Mouse (Mus musculus) limb, embryonic 11.5 days (tissue): ENCODE measurements at regions not wholly inside any gene's neighbourhood (a gene's known extent, or its start where the extent isn't known, plus 50 kb on each side); places are given as distances from the start of the nearest gene placed in this dataset.

Source experiments
- ATAC-seq: fragments of 200-750 bp; cut with Nextera tagmentation; 2 replicates; pipeline ENCODE4 v1.8.0; 2017; ENCODE audit warnings: low read depth; ENCODE audit not compliant: insufficient number of reproducible peaks, low FRiP score, low TSS enrichment
- DNase-seq: peaks from one replicate; pipeline ENCODE4 v3.0.0-alpha.2; 2015; ENCODE audit warnings: low spot score
- H3K27ac ChIP-seq: fragments of 300-500 bp; sonication (generic); replicated peaks from 2 replicates; pipeline ENCODE4 v1.5.1; 2014; ENCODE audit warnings: low read depth, mild to moderate bottlenecking, low read length
- H3K27me3 ChIP-seq: fragments of 300-500 bp; sonication (generic); 2 replicates; pipeline ENCODE4 v1.6.1; 2014; ENCODE audit warnings: mild to moderate bottlenecking, low read length, mixed read lengths; ENCODE audit not compliant: control insufficient read depth, insufficient read depth
- H3K36me3 ChIP-seq: fragments of 300-500 bp; sonication (generic); 2 replicates; pipeline ENCODE4 v1.6.1; 2014; ENCODE audit warnings: mild to moderate bottlenecking, low read length, moderate library complexity, mixed read lengths; ENCODE audit not compliant: control insufficient read depth, insufficient read depth
- H3K4me1 ChIP-seq: fragments of 300-500 bp; sonication (generic); 2 replicates; pipeline ENCODE4 v1.6.1; 2014; ENCODE audit warnings: low read length, mixed read lengths; ENCODE audit not compliant: control insufficient read depth, insufficient read depth
- H3K4me2 ChIP-seq: fragments of 300-500 bp; sonication (generic); 2 replicates; pipeline ENCODE4 v1.6.1; 2014; ENCODE audit warnings: low read depth, mild to moderate bottlenecking, moderate library complexity; ENCODE audit not compliant: severe bottlenecking
- H3K4me3 ChIP-seq: fragments of 300-500 bp; sonication (generic); 2 replicates; pipeline ENCODE4 v1.5.1; 2014; ENCODE audit warnings: low read depth, low read length
- H3K9ac ChIP-seq: fragments of 300-500 bp; sonication (generic); 2 replicates; pipeline ENCODE4 v1.6.1; 2014; ENCODE audit warnings: mild to moderate bottlenecking, low read length
- H3K9me3 ChIP-seq: fragments of 300-500 bp; sonication (generic); 2 replicates; pipeline ENCODE4 v1.6.1; 2016; ENCODE audit warnings: low read length; ENCODE audit not compliant: control insufficient read depth
- WGBS: fragments of 180-500 bp; shearing (Covaris S2); extraction: QIAGEN DNeasy Blood & Tissue Kit; methylation state at CpG from one replicate; pipeline ENCODE4 v1.1.7; 2014; 5-methylcytosine and 5-hydroxymethylcytosine counted together

- Histone ChIP-seq H3K4me3 (no peak overlapping the region), H3K9ac (no peak overlapping the region), H3K27me3 (no peaks in the 10 kb centered on the region), H3K36me3 (no peaks in the 10 kb centered on the region), H3K9me3 (no peaks in the 10 kb centered on the region), H3K4me2 (no peak overlapping the region), H3K4me1 (no peaks in the 10 kb centered on the region), H3K27ac (no peak overlapping the region)
- WGBS = 76% methylated on average over 11 of the region's 11 CpGs
- DNase-seq = no peak
- no peak for ATAC-seq
These were observed 782.6 kb downstream of the Galc start for GRCm38 (mm10) chr12:97476466-97477250.

DNA sequence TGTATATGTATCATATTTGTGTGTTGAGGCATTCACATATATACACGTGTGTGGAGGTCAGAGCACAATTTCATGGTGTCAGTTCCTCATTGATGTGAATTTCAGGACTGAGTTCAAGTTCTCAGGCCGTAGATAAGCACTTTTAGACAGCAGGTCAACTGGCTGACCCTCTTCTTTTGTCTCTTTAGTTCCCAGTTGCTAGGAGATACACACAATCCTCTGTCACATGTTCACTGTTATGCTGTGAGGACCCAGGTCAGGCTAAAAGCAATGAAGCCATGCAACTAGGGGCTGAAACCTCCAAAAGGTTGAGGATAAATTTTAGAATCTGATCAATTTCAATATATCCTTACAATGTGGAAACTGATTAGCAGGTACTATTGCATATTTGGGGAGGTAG lies 783.5 kb downstream of the Galc start:
- H3K36me3 ChIP-seq = no peaks in the 10 kb centered on the region
- DNase-seq (no peak), ATAC-seq (no peak)
- no peak overlapping the region for H3K4me3 ChIP-seq
- WGBS = 78% methylated on average over 2 of the region's 2 CpGs
- H3K4me1 ChIP-seq = no peaks in the 10 kb centered on the region
- H3K4me2 ChIP-seq = no peak overlapping the region
- H3K27me3 ChIP-seq = no peaks in the 10 kb centered on the region
- H3K27ac ChIP-seq = no peak overlapping the region
- H3K9me3 ChIP-seq = no peaks in the 10 kb centered on the region
- no peak overlapping the region for H3K9ac ChIP-seq

GRCm38 (mm10) chr12:97469183-97469582 lies 790.1 kb downstream of the Galc start:
- Histone ChIP-seq H3K4me3 (no peak overlapping the region), H3K4me2 (no peak overlapping the region), H3K27me3 (no peaks in the 10 kb centered on the region), H3K9me3 (no peaks in the 10 kb centered on the region), H3K27ac (no peak overlapping the region), H3K9ac (no peak overlapping the region), H3K4me1 (no peaks in the 10 kb centered on the region; the same call in 1 of the 2 replicates), H3K36me3 (no peaks in the 10 kb centered on the region)
- ATAC-seq (no peak), DNase-seq (no peak)
- 59% methylated on average over 3 of the region's 3 CpGs for WGBS

GRCm38 (mm10) chr12:97436141-97436540 lies 823.1 kb downstream of the Galc start:
- Histone ChIP-seq H3K4me1 (no peaks in the 10 kb centered on the region), H3K36me3 (no peaks in the 10 kb centered on the region), H3K9me3 (no peaks in the 10 kb centered on the region), H3K9ac (no peak overlapping the region), H3K27ac (no peak overlapping the region), H3K27me3 (no peaks in the 10 kb centered on the region), H3K4me2 (no peak overlapping the region), H3K4me3 (no peak overlapping the region)
- ATAC-seq = no peak
- DNase-seq = no peak
- WGBS = 81% methylated on average over 3 of the region's 3 CpGs

DNA sequence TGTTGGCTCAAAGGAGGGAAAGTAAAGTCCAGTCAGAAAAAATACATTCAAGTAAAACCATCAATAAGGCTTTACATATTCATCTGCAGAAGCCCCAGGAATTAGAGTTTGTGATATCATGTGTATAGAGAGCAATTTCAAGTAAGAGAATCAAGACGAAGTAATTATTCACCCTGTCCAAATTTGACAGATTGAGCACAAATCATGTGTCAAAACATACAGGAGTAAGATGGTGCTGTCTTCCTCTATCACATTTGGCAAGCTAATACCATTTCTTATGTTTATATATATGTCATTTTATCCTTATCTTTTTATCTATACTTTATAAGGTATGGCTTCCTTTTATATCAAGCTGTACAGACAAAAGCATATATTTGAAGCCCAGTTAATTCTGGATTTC lies 825.2 kb downstream of the Galc start:
- H3K36me3 ChIP-seq = no peaks in the 10 kb centered on the region
- no peak for ATAC-seq
- H3K9ac ChIP-seq = no peak overlapping the region
- no peak overlapping the region for H3K4me2 ChIP-seq
- WGBS = 83% methylated on average over 1 of the region's 1 CpGs
- no peak for DNase-seq
- no peak overlapping the region for H3K27ac ChIP-seq
- H3K4me1 ChIP-seq = no peaks in the 10 kb centered on the region
- H3K9me3 ChIP-seq = no peaks in the 10 kb centered on the region
- no peak overlapping the region for H3K4me3 ChIP-seq
- H3K27me3 ChIP-seq = no peaks in the 10 kb centered on the region

DNA sequence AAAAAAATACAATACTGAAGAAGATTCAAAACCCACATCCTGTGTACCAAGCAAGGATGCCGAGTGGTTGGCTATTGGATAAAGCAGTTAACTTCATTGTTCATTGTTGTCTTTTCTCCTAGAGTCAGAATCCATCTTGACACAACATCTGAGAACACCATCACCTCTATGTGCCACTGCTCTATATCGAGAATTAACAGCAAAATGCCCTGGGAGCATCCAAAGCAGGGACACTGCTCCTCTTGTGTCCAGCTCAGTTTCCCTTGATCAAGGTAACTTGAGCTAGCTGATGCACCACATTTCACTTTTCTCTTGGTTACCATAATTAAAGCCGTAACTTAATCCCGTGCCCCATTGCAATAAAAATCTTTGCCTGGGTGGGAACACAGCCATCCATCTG lies 826.6 kb downstream of the Galc start:
- no peaks in the 10 kb centered on the region for H3K36me3 ChIP-seq
- H3K4me2 ChIP-seq = no peak overlapping the region
- no peak overlapping the region for H3K27ac ChIP-seq
- H3K27me3 ChIP-seq = no peaks in the 10 kb centered on the region
- DNase-seq = no peak
- H3K4me1 ChIP-seq = no peaks in the 10 kb centered on the region
- 84% methylated on average over 4 of the region's 4 CpGs for WGBS
- no peaks in the 10 kb centered on the region for H3K9me3 ChIP-seq
- no peak overlapping the region for H3K4me3 ChIP-seq
- ATAC-seq = no peak
- no peak overlapping the region for H3K9ac ChIP-seq

GRCm38 (mm10) chr12:97428252-97428651 lies 831.0 kb downstream of the Galc start:
- Histone ChIP-seq H3K4me1 (no peaks in the 10 kb centered on the region), H3K4me3 (no peak overlapping the region), H3K27me3 (no peaks in the 10 kb centered on the region), H3K9ac (no peak overlapping the region), H3K27ac (no peak overlapping the region), H3K4me2 (no peak overlapping the region), H3K9me3 (no peaks in the 10 kb centered on the region), H3K36me3 (no peaks in the 10 kb centered on the region)
- DNase-seq (no peak), ATAC-seq (no peak)
- WGBS = 90% methylated on average over 3 of the region's 3 CpGs

DNA sequence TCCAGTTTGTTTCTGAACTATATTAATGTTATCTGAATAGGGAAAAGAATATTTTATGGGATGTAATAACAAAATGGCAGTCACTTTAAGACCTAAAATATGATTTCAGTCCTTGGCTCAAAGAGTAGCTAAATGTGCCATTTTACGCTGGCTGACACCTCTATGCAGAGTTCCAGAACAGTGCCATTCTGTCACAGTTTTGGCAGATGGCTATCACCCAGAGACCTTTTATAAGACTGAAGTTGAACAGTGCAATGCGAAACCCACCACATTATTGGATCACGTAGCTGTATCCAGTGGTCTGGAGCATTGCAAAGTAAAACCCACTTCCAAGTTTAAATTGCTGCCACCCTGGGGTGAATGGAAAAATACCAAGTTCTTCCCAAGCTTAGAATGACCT lies 834.5 kb downstream of the Galc start:
- DNase-seq (no peak), ATAC-seq (no peak)
- H3K27me3 ChIP-seq = no peaks in the 10 kb centered on the region
- H3K27ac ChIP-seq = no peak overlapping the region
- 94% methylated on average over 3 of the region's 3 CpGs for WGBS
- H3K9ac ChIP-seq = no peak overlapping the region
- H3K4me1 ChIP-seq = no peaks in the 10 kb centered on the region
- H3K4me3 ChIP-seq = no peak overlapping the region
- no peaks in the 10 kb centered on the region for H3K36me3 ChIP-seq
- no peak overlapping the region for H3K4me2 ChIP-seq
- no peaks in the 10 kb centered on the region for H3K9me3 ChIP-seq

DNA sequence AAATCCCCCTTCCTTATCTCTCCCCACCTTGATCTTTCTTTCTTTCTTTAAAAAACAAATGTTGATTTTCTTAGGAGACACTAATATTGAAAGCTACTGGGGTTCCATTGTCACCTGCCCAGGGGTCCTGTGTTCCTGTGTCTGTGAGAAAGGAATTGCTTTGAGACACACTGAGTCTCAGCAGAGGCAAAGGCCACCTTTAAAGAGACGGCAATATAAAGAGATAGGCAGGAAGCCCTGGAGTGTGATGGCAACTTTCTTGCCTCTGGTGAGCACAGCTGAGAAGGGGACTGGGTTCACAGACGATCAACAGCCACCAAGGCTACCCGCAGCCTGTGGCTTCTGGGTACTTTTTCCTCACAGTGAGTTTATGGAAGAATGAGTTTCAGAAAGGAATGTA lies 855.8 kb downstream of the Galc start:
- no peaks in the 10 kb centered on the region for H3K4me1 ChIP-seq
- no peaks in the 10 kb centered on the region for H3K36me3 ChIP-seq
- no peak overlapping the region for H3K4me3 ChIP-seq
- no peaks in the 10 kb centered on the region for H3K27me3 ChIP-seq
- no peaks in the 10 kb centered on the region for H3K9me3 ChIP-seq
- ATAC-seq (no peak), DNase-seq (no peak)
- no peak overlapping the region for H3K27ac ChIP-seq
- no peak overlapping the region for H3K4me2 ChIP-seq
- 19% methylated on average over 3 of the region's 3 CpGs for WGBS
- no peak overlapping the region for H3K9ac ChIP-seq
